Mouse (Mus musculus) MEL (cell line): ENCODE measurements around the gene Mylk.
A peak's percentile ranks its signal among the peaks of the same experiment; 100 is the strongest.

Source experiments
- CHD2 ChIP-seq: IDR thresholded peaks from 2 replicates; pipeline ENCODE4 v1.6.1; 2011; ENCODE audit warnings: low read length, improper control_type of control experiment
- CTCF ChIP-seq, 3 experiments: IDR thresholded peaks in 2 of 3; conservative IDR thresholded peaks in 1 of 3; 2 replicates each; pipeline ENCODE4 v1.5.1; 2011 to 2012; ENCODE audit warnings: low read length in 3 of 3, low read depth in 2 of 3, mild to moderate bottlenecking in 2 of 3, improper control_type of control experiment in 1 of 3, inconsistent platforms in 1 of 3, mixed read lengths in 1 of 3, moderate library complexity in 1 of 3; ENCODE audit not compliant: control insufficient read depth in 1 of 3, insufficient read depth in 1 of 3, poor library complexity in 1 of 3, severe bottlenecking in 1 of 3
- EP300 ChIP-seq, 2 experiments: IDR thresholded peaks; 2 replicates each; pipeline ENCODE4 v1.6.1; 2011; ENCODE audit warnings: improper control_type of control experiment in 2 of 2, low read length in 2 of 2, low read depth in 1 of 2, mild to moderate bottlenecking in 1 of 2
- JUND ChIP-seq: IDR thresholded peaks from 2 replicates; pipeline ENCODE4 v1.6.1; 2011; ENCODE audit warnings: low read depth, mild to moderate bottlenecking, improper control_type of control experiment, low read length
- KAT2A ChIP-seq: conservative IDR thresholded peaks from 2 replicates; pipeline ENCODE4 v1.6.1; 2012; ENCODE audit warnings: low read depth, low read length, improper control_type of control experiment, inconsistent platforms
- POLR2A ChIP-seq, 2 experiments: IDR thresholded peaks; 2 replicates each; pipeline ENCODE4 v1.6.1; 2011 to 2012; ENCODE audit warnings: low read length in 2 of 2, mild to moderate bottlenecking in 2 of 2, control low read depth in 1 of 2, improper control_type of control experiment in 1 of 2, low read depth in 1 of 2, moderate library complexity in 1 of 2; ENCODE audit not compliant: control insufficient read depth in 1 of 2, insufficient read depth in 1 of 2, poor library complexity in 1 of 2
- POLR2AphosphoS2 ChIP-seq: IDR thresholded peaks from 2 replicates; pipeline ENCODE4 v1.6.1; 2011; ENCODE audit warnings: low read length, improper control_type of control experiment
- RCOR1 ChIP-seq: IDR thresholded peaks from 2 replicates; pipeline ENCODE4 v1.6.1; 2012; ENCODE audit warnings: low read depth, mild to moderate bottlenecking, inconsistent platforms, low read length, improper control_type of control experiment
- SIN3A ChIP-seq: IDR thresholded peaks from 2 replicates; pipeline ENCODE4 v1.6.1; 2012; ENCODE audit warnings: low read length, improper control_type of control experiment, inconsistent platforms
- SMC3 ChIP-seq: IDR thresholded peaks from 2 replicates; pipeline ENCODE4 v1.6.1; 2011; ENCODE audit warnings: low read depth, low read length, improper control_type of control experiment
- TAL1 ChIP-seq: IDR thresholded peaks from 2 replicates; pipeline ENCODE4 v1.6.1; 2012; ENCODE audit warnings: mild to moderate bottlenecking, inconsistent platforms, low read length, moderate library complexity, mixed read lengths
- ZNF384 ChIP-seq: IDR thresholded peaks from 2 replicates; pipeline ENCODE4 v1.6.1; 2012; ENCODE audit warnings: low read depth, mild to moderate bottlenecking, inconsistent platforms, low read length, improper control_type of control experiment

GRCm38 (mm10) chr16:35022242-35023137 lies 277.5 kb downstream of the Mylk start, which contains the start of gene Hacd2:
- TF ChIP-seq RCOR1, result peak; percentile 89
- no peak for TF ChIP-seq JUND
- no peak for TF ChIP-seq CTCF (IDR thresholded peaks at IDR 0.05 in 2 of 3, conservative IDR thresholded peaks at IDR 0.05 in 1 of 3; ENCODE audit: control insufficient read depth in 1 of 3, insufficient read depth in 1 of 3, low read depth in 2 of 3, low read length in 3 of 3, poor library complexity in 1 of 3, severe bottlenecking in 1 of 3)
- TF ChIP-seq POLR2A (IDR thresholded peaks at IDR 0.05; ENCODE audit: control insufficient read depth in 1 of 2, insufficient read depth in 1 of 2, low read depth in 1 of 2, low read length in 2 of 2, poor library complexity in 1 of 2), result peak; percentile 64 to 83; a peak in 2 of 4 replicates
- no peak for TF ChIP-seq TAL1
- 0 out of 4 replicates have a peak, but pooled peaks of 1 of the 2 experiments have one; percentile 6 for TF ChIP-seq EP300 (IDR thresholded peaks at IDR 0.05; ENCODE audit: low read depth in 1 of 2, low read length in 2 of 2)
- TF ChIP-seq KAT2A, result peak; percentile 80
- TF ChIP-seq SIN3A, result peak; percentile 72; the same call in 1 of the 2 replicates
- TF ChIP-seq CHD2, result no peak
- no peak; the same call in 1 of the 2 replicates for TF ChIP-seq ZNF384
- TF ChIP-seq POLR2AphosphoS2, result peak; percentile 68; the same call in 1 of the 2 replicates
- TF ChIP-seq SMC3, result no peak
